Mouse (Mus musculus): Measurements from ENCODE around the gene Atp5j.

DNA sequence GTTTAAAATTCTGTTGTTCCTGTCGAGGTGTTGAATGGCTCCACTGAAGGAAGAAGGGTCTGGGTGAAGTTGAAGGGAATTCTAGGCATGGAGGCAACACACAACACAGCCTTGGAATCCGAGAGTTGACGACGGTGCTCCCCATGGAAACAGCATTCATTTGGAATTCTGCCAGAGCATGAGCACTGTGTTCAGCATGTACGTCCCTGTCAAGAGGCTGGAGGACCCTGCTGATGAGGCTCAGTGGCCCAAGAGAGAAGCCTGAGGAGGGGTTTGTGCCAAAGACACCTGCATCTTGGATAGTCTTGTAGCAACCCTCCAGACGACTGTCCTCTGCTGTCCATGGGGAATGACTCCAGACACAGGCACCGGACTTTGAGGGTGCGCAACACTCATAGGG, 40.7 kb upstream of the Atp5j start:
- TF ChIP-seq CTCF (conservative IDR thresholded peaks at IDR 0.05; ENCODE audit: low read length) (no peak), POU5F1 (IDR thresholded peaks at IDR 0.05; ENCODE audit: borderline replicate concordance, low read length) (no peak)
